ENCODE assay signal across 8 mouse cellular contexts in genomic region chr7:88097715-88098114, GRCm38 (mm10).
DNase-seq lines count a peak whose midpoint lies in the region; ATAC-seq and TF ChIP-seq lines count a peak whose summit lies in the region.

No protein-coding gene starts in this region.

- H3K4me1 ChIP-seq in MEL (ENCODE audit: control insufficient read depth in 1 of 2, insufficient read depth in 2 of 2, low read length in 2 of 2) = peaks cover 0 to 2% of the 10 kb centered on the region in 2 experiments; a peak in 2 of 4 replicates
- no peaks in the 10 kb centered on the region for H3K4me1 ChIP-seq in forebrain, embryonic 11.5 days (replicated peaks; ENCODE audit: control insufficient read depth, insufficient read depth, low read length)

- TF ChIP-seq POLR2A in MEL (IDR thresholded peaks at IDR 0.05; ENCODE audit: control insufficient read depth in 1 of 2, insufficient read depth in 1 of 2, low read depth in 1 of 2, low read length in 2 of 2, poor library complexity in 1 of 2) = no peak

- H3K36me3 ChIP-seq in MEL (ENCODE audit: control insufficient read depth in 1 of 2, insufficient read depth in 2 of 2, low read length in 2 of 2) = peaks cover 0 to 5% of the 10 kb centered on the region in 2 experiments; a peak in 2 of 4 replicates
- no peaks in the 10 kb centered on the region for H3K36me3 ChIP-seq in forebrain, embryonic 11.5 days (ENCODE audit: control insufficient read depth, insufficient read depth, low read length)

- 6% methylated on average over 1 of the region's 1 CpGs for WGBS in forebrain, embryonic 11.5 days

- H3K4me3 ChIP-seq in MEL (ENCODE audit: control insufficient read depth in 1 of 2, insufficient read depth in 1 of 2, low read depth in 2 of 2, low read length in 2 of 2) = no peak overlapping the region
- no peak overlapping the region for H3K4me3 ChIP-seq in forebrain, embryonic 11.5 days (ENCODE audit: low read depth, low read length)

- no peak overlapping the region for H3K9ac ChIP-seq in MEL (ENCODE audit: control insufficient read depth, low read depth, low read length, poor library complexity, severe bottlenecking)
- no peak overlapping the region for H3K9ac ChIP-seq in forebrain, embryonic 11.5 days (ENCODE audit: low read length)

- no peaks in the 10 kb centered on the region for H3K9me3 ChIP-seq in MEL (replicated peaks; ENCODE audit: insufficient read depth, low read length)
- H3K9me3 ChIP-seq in forebrain, embryonic 11.5 days (ENCODE audit: control insufficient read depth, low read length) = no peaks in the 10 kb centered on the region

- TF ChIP-seq RAD21 in MEL (IDR thresholded peaks at IDR 0.05; ENCODE audit: low read depth, low read length) = peak; percentile 91

- peak; percentile 59 to 86 (median 82) for TF ChIP-seq CTCF in MEL (IDR thresholded peaks at IDR 0.05 in 2 of 3, conservative IDR thresholded peaks at IDR 0.05 in 1 of 3; ENCODE audit: control insufficient read depth in 1 of 3, insufficient read depth in 1 of 3, low read depth in 2 of 3, low read length in 3 of 3, poor library complexity in 1 of 3, severe bottlenecking in 1 of 3)

- peak; percentile 82 for ATAC-seq in forebrain, embryonic 11.5 days (replicated peaks; ENCODE audit: low FRiP score)
- peak; percentile 92 to 97 for ATAC-seq in hematopoietic stem cell, adult 5-6 weeks (replicated peaks in 1 of 2; ENCODE audit: insufficient read depth in 1 of 2, low FRiP score in 2 of 2, low TSS enrichment in 1 of 2, low read depth in 1 of 2, poor library complexity in 2 of 2, severe bottlenecking in 2 of 2)
- peak; percentile 97 for ATAC-seq in megakaryocyte, adult 5-6 weeks (ENCODE audit: poor library complexity, severe bottlenecking)

- no peaks in the 10 kb centered on the region for H3K27me3 ChIP-seq in MEL (ENCODE audit: control insufficient read depth in 1 of 2, insufficient read depth in 2 of 2, low read length in 2 of 2)
- H3K27me3 ChIP-seq in forebrain, embryonic 11.5 days (ENCODE audit: control insufficient read depth, insufficient read depth, low read length) = no peaks in the 10 kb centered on the region

- H3K79me2 ChIP-seq in MEL (ENCODE audit: control insufficient read depth, insufficient read depth, low read length, poor library complexity) = no peaks in the 10 kb centered on the region

- no peak for TF ChIP-seq EP300 in MEL (IDR thresholded peaks at IDR 0.05; ENCODE audit: low read depth in 1 of 2, low read length in 2 of 2)

- H3K27ac ChIP-seq in MEL (ENCODE audit: control insufficient read depth, low read depth, low read length) = no peak overlapping the region
- H3K27ac ChIP-seq in forebrain, embryonic 11.5 days (ENCODE audit: low read depth, low read length) = no peak overlapping the region

- H3K4me2 ChIP-seq in forebrain, embryonic 11.5 days (ENCODE audit: low read depth, low read length, severe bottlenecking) = no peak overlapping the region

- DNase-seq in MEL (ENCODE audit: low read depth, low spot score) = peak; percentile 67
- DNase-seq in adrenal gland, postnatal 36 days = peak; percentile 50 to 71
- peak; percentile 66 for DNase-seq in forebrain, embryonic 11.5 days (ENCODE audit: low spot score)
- DNase-seq in layer of hippocampus, adult 9-10 months (ENCODE audit: low spot score) = peak; percentile 45
- DNase-seq in skeletal muscle tissue, adult 2 months (ENCODE audit: low read depth, low spot score) = peak; percentile 27
- peak; percentile 37 for DNase-seq in yolk sac, embryonic 10.5 days (ENCODE audit: low spot score)

TF ChIP-seq in MEL, 35 proteins besides CTCF, POLR2A, EP300 and RAD21:
- TF ChIP-seq MAFK (IDR thresholded peaks at IDR 0.05; ENCODE audit: borderline replicate concordance, low read depth, low read length) = no peak
- no peak for TF ChIP-seq ELF1 (IDR thresholded peaks at IDR 0.05; ENCODE audit: low read depth, low read length)
- no peak for TF ChIP-seq CHD2 (IDR thresholded peaks at IDR 0.05; ENCODE audit: low read length)
- TF ChIP-seq POLR2AphosphoS5 (IDR thresholded peaks at IDR 0.05; ENCODE audit: borderline replicate concordance, low read depth, low read length) = no peak
- no peak for TF ChIP-seq TCF12 (IDR thresholded peaks at IDR 0.05; ENCODE audit: low read depth, low read length)
- TF ChIP-seq SMC3 (IDR thresholded peaks at IDR 0.05; ENCODE audit: low read depth, low read length) = peak; percentile 72
- TF ChIP-seq USF2 (IDR thresholded peaks at IDR 0.05; ENCODE audit: borderline replicate concordance in 1 of 2, insufficient read depth in 1 of 2, low read depth in 1 of 2, low read length in 2 of 2) = no peak
- peak; percentile 70 for TF ChIP-seq ZC3H11A (IDR thresholded peaks at IDR 0.05; ENCODE audit: low read depth, low read length)
